Mouse (Mus musculus) cortical plate, adult 2 months (tissue): Measurements from ENCODE around the gene Mme. TPM values are rescaled to one million over a fixed set of nuclear protein-coding genes. Genes with fewer than 3 reads are reported as not detected.

Source experiments
- H3K27ac ChIP-seq: fragments of 200-500 bp; 2 replicates; pipeline ENCODE4 v1.5.1; 2012; ENCODE audit warnings: low read length, control low read depth, inconsistent platforms; ENCODE audit not compliant: insufficient read depth
- H3K4me1 ChIP-seq: fragments of 200-500 bp; 2 replicates; pipeline ENCODE4 v1.6.1; 2011; ENCODE audit warnings: low read length; ENCODE audit not compliant: control insufficient read depth, insufficient read depth
- H3K4me3 ChIP-seq: fragments of 200-500 bp; 2 replicates; pipeline ENCODE4 v1.5.1; 2011; ENCODE audit warnings: mild to moderate bottlenecking, low read length, control low read depth; ENCODE audit not compliant: insufficient read depth
- CTCF ChIP-seq: fragments of 200-500 bp; IDR thresholded peaks from 2 replicates; pipeline ENCODE4 v1.5.1; 2011; ENCODE audit warnings: mild to moderate bottlenecking, control low read depth, low read length; ENCODE audit not compliant: insufficient read depth; ENCODE audit errors: extremely low read depth
- POLR2A ChIP-seq: fragments of 200-500 bp; IDR thresholded peaks from 2 replicates; pipeline ENCODE4 v1.6.1; 2011; ENCODE audit warnings: mild to moderate bottlenecking, low read length, control low read depth; ENCODE audit not compliant: insufficient read depth; ENCODE audit errors: extremely low read depth
- polyA plus RNA-seq: library from polyadenylated mRNA; depleted of rRNA; stranded (reverse); fragments of >200 nt; gene quantifications from 2 replicates; pipeline ENCODE4 v1.2.3, GENCODE M21; 2012

Gene Mme
- polyA plus RNA-seq, 1 experiment, result 4.2 TPM

DNA sequence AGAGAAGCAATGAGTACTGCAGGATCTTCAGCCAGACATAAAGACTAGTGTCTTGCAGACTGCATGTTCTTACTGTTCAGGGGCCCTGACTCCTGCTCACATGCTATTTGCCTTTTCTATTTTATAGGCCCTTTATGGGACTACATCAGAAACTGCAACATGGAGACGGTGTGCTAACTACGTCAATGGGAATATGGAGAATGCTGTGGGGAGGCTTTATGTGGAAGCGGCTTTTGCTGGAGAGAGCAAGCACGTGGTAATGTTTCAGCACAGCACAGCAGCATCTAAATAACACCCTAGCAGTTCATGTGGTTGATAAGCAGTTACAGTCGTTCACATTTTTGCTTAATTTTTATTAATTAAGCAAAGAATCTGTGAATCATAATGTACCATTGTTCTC lies 103.7 kb downstream of the Mme start:
- no peak overlapping the region for H3K27ac ChIP-seq
- no peaks in the 10 kb centered on the region for H3K4me1 ChIP-seq
- TF ChIP-seq CTCF, result no peak
- no peak for TF ChIP-seq POLR2A
- no peak overlapping the region for H3K4me3 ChIP-seq

GRCm38 (mm10) chr3:63348893-63349426 lies 107.6 kb downstream of the Mme start:
- H3K4me3 ChIP-seq, result no peak overlapping the region
- no peaks in the 10 kb centered on the region for H3K4me1 ChIP-seq
- H3K27ac ChIP-seq, result no peak overlapping the region
- TF ChIP-seq POLR2A, result no peak
- no peak for TF ChIP-seq CTCF

DNA sequence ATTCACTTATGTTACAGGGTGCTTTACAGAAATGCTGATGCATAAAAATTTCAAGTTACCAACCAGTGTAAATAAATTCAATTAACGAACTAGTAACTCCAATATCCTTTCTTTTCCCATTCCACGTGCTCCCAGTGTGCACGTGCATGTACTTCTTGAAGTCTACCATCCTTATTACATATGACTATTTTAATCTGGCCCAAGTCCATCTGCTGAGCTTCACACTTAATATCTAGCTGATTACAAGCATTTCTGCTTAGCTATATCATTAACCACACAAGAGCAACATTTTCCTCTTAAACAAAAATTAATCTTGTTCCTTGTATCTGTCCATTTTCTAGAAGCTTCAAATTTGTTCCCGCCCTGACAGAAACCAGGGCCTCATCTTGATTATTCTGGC lies 108.9 kb downstream of the Mme start:
- TF ChIP-seq POLR2A, result no peak
- TF ChIP-seq CTCF, result no peak
- H3K4me1 ChIP-seq, result no peaks in the 10 kb centered on the region
- H3K4me3 ChIP-seq, result no peak overlapping the region
- H3K27ac ChIP-seq, result no peak overlapping the region

- TF ChIP-seq CTCF (no peak), POLR2A (no peak)
- Histone ChIP-seq H3K4me1 (no peaks in the 10 kb centered on the region), H3K4me3 (no peak overlapping the region), H3K27ac (no peak overlapping the region)
Measured at GRCm38 (mm10) chr3:63350704-63351103, 109.4 kb downstream of the Mme start.

DNA sequence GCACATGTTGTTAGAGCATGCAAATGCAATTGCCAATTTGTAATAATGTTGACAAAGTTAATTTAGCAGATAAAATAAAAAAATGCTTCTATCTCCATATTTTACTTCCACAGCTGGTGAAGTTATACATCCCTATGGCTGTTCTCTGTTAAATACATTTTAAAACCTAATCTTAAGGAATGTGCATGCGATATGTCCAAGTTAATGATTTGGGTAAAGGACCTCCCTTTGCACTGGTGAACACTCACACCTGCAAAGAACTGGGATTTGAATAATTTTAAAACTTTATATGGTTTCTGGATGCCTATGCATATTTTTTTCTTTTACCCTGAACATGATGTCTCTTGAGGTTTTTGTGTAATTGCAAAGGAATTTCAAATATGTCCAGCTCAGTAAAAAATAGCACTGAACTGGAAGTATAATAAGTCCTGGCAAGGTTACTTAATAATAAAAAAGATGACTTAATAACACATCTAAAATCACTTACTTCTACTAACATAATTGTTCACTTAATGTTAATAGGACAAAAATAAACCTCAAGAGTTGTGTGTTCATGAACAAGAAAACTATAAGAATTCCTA lies 110.4 kb downstream of the Mme start:
- TF ChIP-seq CTCF, result no peak
- no peak for TF ChIP-seq POLR2A

DNA sequence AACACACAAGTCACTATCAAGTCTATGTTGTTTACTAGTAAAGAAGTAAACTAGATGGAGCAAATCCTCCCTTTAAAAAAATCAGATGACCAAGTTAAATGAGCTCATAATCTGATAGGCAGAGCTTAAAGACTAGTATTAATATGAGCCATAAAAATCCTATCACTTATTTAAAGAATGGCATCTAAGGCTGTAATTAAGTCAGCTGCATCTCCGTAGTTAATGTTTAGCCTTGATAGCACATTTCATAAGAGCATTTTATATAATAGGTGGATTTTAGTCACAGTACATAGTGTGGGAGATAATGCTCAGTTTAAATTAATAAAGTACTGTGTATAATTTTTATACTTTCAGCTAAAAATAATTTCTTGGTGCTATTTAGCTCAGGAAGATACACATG lies 118.2 kb downstream of the Mme start:
- no peak overlapping the region for H3K4me3 ChIP-seq
- H3K27ac ChIP-seq, result no peak overlapping the region
- no peaks in the 10 kb centered on the region for H3K4me1 ChIP-seq
- TF ChIP-seq CTCF (no peak), POLR2A (no peak)

More for the DNA sequence above, 110.4 kb downstream of the Mme start:
- H3K4me1 ChIP-seq, result no peaks in the 10 kb centered on the region
- no peak overlapping the region for H3K4me3 ChIP-seq
- H3K27ac ChIP-seq, result no peak overlapping the region

- Histone ChIP-seq H3K27ac (no peak overlapping the region), H3K4me3 (no peak overlapping the region), H3K4me1 (no peaks in the 10 kb centered on the region)
- TF ChIP-seq CTCF (no peak), POLR2A (no peak)
Measured at GRCm38 (mm10) chr3:63384989-63385388, 143.7 kb downstream of the Mme start.

DNA sequence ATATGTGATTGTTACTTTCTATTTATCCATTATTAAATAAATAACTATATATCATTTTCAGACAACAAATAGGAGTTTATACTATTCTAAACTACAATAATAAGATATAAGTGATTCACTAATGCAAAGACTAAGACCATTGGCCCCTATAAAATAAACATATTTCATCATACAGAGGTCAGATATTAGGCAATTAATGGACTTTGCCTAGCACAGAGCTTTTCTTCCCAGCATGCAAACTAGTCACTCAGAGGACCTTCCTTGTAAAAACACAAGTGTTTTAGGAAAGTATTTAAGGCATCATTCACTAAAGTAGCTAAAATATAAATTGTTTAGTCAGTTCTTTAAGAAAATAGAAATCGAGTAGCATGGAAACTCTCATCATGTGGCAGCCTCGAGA lies 149.4 kb downstream of the Mme start:
- Histone ChIP-seq H3K4me1 (no peaks in the 10 kb centered on the region), H3K4me3 (no peak overlapping the region), H3K27ac (no peak overlapping the region)
- TF ChIP-seq CTCF (no peak), POLR2A (no peak)

DNA sequence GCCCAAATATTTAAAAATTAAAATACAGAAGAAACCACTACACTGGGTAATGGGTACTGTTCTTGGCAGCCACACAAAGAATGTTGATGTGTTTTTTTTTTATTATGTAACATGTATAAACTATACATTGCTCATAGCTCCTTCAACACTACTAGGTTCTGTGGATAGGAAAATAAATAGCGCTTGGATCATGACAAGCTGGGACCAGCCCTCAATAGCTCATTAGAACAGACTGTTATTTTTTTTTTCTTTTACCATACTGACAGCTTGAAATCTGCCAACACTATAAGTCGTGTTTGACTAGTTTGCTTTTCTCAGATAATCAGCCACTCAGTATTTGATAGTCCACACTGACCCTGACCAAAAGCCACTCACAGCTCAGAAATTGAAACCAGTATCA lies 150.0 kb downstream of the Mme start:
- TF ChIP-seq POLR2A (no peak), CTCF (no peak)
- Histone ChIP-seq H3K27ac (no peak overlapping the region), H3K4me1 (no peaks in the 10 kb centered on the region)

DNA sequence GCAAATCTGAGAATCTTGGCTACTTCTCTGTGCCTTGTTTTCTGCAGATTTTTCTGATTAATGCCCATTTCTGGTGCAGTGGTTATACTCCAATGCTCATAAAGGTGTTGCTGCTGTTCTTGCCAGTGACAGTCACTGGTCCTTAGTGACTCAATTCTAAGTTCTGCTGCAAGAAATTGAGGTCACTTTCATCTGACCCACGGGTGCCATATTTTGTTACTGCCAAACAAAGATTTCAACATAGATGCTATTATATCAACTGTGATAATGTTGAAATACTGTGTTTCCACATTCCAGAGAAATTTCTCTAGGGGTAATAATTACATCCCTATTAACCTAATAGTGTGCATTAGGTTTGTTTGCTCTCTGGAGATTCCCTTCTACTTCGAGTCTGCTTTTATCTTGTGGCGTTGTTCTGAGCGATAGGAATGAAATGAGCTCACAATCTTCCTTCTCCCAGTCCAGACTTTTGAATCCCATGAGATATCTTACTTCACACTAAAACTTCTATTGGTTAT lies 153.1 kb downstream of the Mme start:
- no peak overlapping the region for H3K4me3 ChIP-seq
- no peak overlapping the region for H3K27ac ChIP-seq
- no peaks in the 10 kb centered on the region for H3K4me1 ChIP-seq
- no peak for TF ChIP-seq POLR2A
- no peak for TF ChIP-seq CTCF

More for the DNA sequence above, 150.0 kb downstream of the Mme start:
- H3K4me3 ChIP-seq, result no peak overlapping the region
